ENCODE assay signal across 8 mouse cellular contexts in the genomic region with DNA sequence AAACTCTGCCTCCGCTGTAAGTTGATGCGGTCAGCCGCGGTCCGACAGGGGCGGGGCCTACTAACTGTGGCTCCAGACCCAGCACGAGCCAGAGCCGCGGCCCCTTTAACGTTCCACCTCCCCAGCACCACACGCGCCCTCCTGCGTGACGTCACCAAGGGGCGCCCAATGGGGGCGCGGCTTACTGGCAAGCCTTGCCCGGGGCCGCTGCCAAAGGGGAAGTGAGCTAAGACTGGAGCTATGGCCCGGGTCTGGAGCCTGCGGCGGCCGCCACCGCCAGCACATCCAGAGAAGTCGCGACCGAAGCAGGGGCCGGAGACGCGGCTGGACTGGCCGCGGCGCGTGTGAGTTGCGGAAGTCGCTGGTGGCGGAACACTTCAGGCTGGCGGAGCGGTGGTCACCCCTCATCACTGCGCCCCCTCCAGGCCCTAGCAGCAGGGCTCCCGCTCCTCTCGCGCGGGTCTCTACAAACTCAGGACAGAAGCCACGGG. TPM values are rescaled to one million over a fixed set of nuclear protein-coding genes. Genes with fewer than 3 reads are reported as not detected.
DNase-seq lines count a peak whose midpoint lies in the region; ATAC-seq and TF ChIP-seq lines count a peak whose summit lies in the region.

Efcab14 (plus strand) TSS at position 194 of the 491 bp plus-strand sequence.

- H3K9ac ChIP-seq in embryonic facial prominence, embryonic 15.5 days, result peak within 1 kb of the TSS; percentile 77
- H3K9ac ChIP-seq in limb, embryonic 14.5 days (ENCODE audit: low read depth, low read length, severe bottlenecking), result peak within 1 kb of the TSS; percentile 83
- H3K9ac ChIP-seq in midbrain, postnatal 0 days (replicated peaks; ENCODE audit: low read length, poor library complexity, severe bottlenecking), result peak within 1 kb of the TSS; percentile 74

- peaks cover 17% of the 10 kb centered on the region for H3K36me3 ChIP-seq in embryonic facial prominence, embryonic 15.5 days
- peaks cover 12% of the 10 kb centered on the region for H3K36me3 ChIP-seq in limb, embryonic 14.5 days (ENCODE audit: control insufficient read depth, insufficient read depth, low read length)
- peaks cover 17% of the 10 kb centered on the region for H3K36me3 ChIP-seq in midbrain, postnatal 0 days (ENCODE audit: insufficient read depth, low read length)

- peak within 1 kb of the TSS; percentile 95 for H3K27ac ChIP-seq in bone marrow, adult 2 months (ENCODE audit: control insufficient read depth, insufficient read depth, low read depth, low read length, poor library complexity)
- peak within 1 kb of the TSS; percentile 85 for H3K27ac ChIP-seq in embryonic facial prominence, embryonic 15.5 days (replicated peaks)
- peak within 1 kb of the TSS; percentile 80 for H3K27ac ChIP-seq in limb, embryonic 14.5 days (replicated peaks; ENCODE audit: low read depth, low read length)
- peak within 1 kb of the TSS; percentile 77 for H3K27ac ChIP-seq in midbrain, postnatal 0 days (ENCODE audit: low read depth, low read length)

- peak; percentile 99 for DNase-seq in 416B (ENCODE audit: low read depth)
- DNase-seq in heart, adult 8-10 months (ENCODE audit: low spot score), result peak; percentile 97
- DNase-seq in kidney, adult 9 months, result peak; percentile 99
- peak; percentile 98 for DNase-seq in limb, embryonic 14.5 days (ENCODE audit: low spot score)
- peak; percentile 98 for DNase-seq in midbrain, postnatal 0 days (ENCODE audit: low spot score)
- DNase-seq in spleen, postnatal 14 days (ENCODE audit: low spot score in 2 of 2), result peak; percentile 93 to 96

- peak; percentile 82; the same call in 1 of the 2 replicates for TF ChIP-seq POLR2A in bone marrow, adult 2 months (IDR thresholded peaks at IDR 0.05; ENCODE audit: borderline replicate concordance, control insufficient read depth, low read depth, low read length)
- 0 out of 2 replicates have a peak, but pooled peaks have one; percentile 58 for TF ChIP-seq POLR2A in limb, embryonic 14.5 days (IDR thresholded peaks at IDR 0.05; ENCODE audit: borderline replicate concordance, extremely low read depth, insufficient read depth, insufficient read length)

- peak within 1 kb of the TSS; percentile 87 for H3K4me3 ChIP-seq in bone marrow, adult 2 months (replicated peaks; ENCODE audit: control insufficient read depth, low read depth, low read length)
- H3K4me3 ChIP-seq in embryonic facial prominence, embryonic 15.5 days (replicated peaks), result peak within 1 kb of the TSS; percentile 84
- H3K4me3 ChIP-seq in limb, embryonic 14.5 days (replicated peaks; ENCODE audit: low read length), result peak within 1 kb of the TSS; percentile 80
- H3K4me3 ChIP-seq in midbrain, postnatal 0 days (ENCODE audit: low read depth, low read length), result peak within 1 kb of the TSS; percentile 78

- no peaks in the 10 kb centered on the region for H3K9me3 ChIP-seq in embryonic facial prominence, embryonic 15.5 days (replicated peaks)
- H3K9me3 ChIP-seq in limb, embryonic 14.5 days (ENCODE audit: control insufficient read depth, low read length), result no peaks in the 10 kb centered on the region
- H3K9me3 ChIP-seq in midbrain, postnatal 0 days (ENCODE audit: low read length), result no peaks in the 10 kb centered on the region

- TF ChIP-seq CTCF in bone marrow, adult 2 months (IDR thresholded peaks at IDR 0.05; ENCODE audit: control insufficient read depth, insufficient read depth, low read length), result no peak; the same call in 1 of the 2 replicates
- TF ChIP-seq CTCF in midbrain, postnatal 0 days (IDR thresholded peaks at IDR 0.05), result peak; percentile 64

- under 1% methylated on average over 45 of the region's 45 CpGs for WGBS in bone marrow, adult 2 months
- under 1% methylated on average over 45 of the region's 45 CpGs for WGBS in embryonic facial prominence, embryonic 15.5 days
- WGBS in limb, embryonic 14.5 days, result under 1% methylated on average over 32 of the region's 45 CpGs
- WGBS in midbrain, postnatal 0 days, result 0% methylated on average over 44 of the region's 45 CpGs

- H3K27me3 ChIP-seq in embryonic facial prominence, embryonic 15.5 days, result peaks cover 4% of the 10 kb centered on the region; the same call in 1 of the 2 replicates
- H3K27me3 ChIP-seq in limb, embryonic 14.5 days (ENCODE audit: control insufficient read depth, insufficient read depth, low read length), result no peaks in the 10 kb centered on the region
- no peaks in the 10 kb centered on the region for H3K27me3 ChIP-seq in midbrain, postnatal 0 days (ENCODE audit: insufficient read depth, low read length)

- H3K4me1 ChIP-seq in bone marrow, adult 2 months (ENCODE audit: control insufficient read depth, insufficient read depth, low read length), result peaks cover 1% of the 10 kb centered on the region; the same call in 1 of the 2 replicates
- peaks cover 14% of the 10 kb centered on the region for H3K4me1 ChIP-seq in embryonic facial prominence, embryonic 15.5 days
- H3K4me1 ChIP-seq in limb, embryonic 14.5 days (ENCODE audit: control insufficient read depth, insufficient read depth, low read length), result peaks cover 15% of the 10 kb centered on the region
- peaks cover 7% of the 10 kb centered on the region for H3K4me1 ChIP-seq in midbrain, postnatal 0 days (ENCODE audit: insufficient read depth, low read length)

- H3K4me2 ChIP-seq in embryonic facial prominence, embryonic 15.5 days (replicated peaks), result peak within 1 kb of the TSS; percentile 66
- H3K4me2 ChIP-seq in limb, embryonic 14.5 days (replicated peaks; ENCODE audit: low read depth, low read length, severe bottlenecking), result peak within 1 kb of the TSS; percentile 53
- peak within 1 kb of the TSS; percentile 76 for H3K4me2 ChIP-seq in midbrain, postnatal 0 days (ENCODE audit: low read depth, low read length, poor library complexity, severe bottlenecking)

- ATAC-seq in embryonic facial prominence, embryonic 15.5 days (ENCODE audit: insufficient number of reproducible peaks, low FRiP score, low TSS enrichment, low read depth), result peak; percentile 99
- ATAC-seq in limb, embryonic 14.5 days (ENCODE audit: low FRiP score, low read depth), result peak; percentile 100
- peak; percentile 99 for ATAC-seq in midbrain, postnatal 0 days (ENCODE audit: low FRiP score)

RNA-seq across cellular contexts. Expression of gene Efcab14, which starts in this region (rescaled TPM):
- polyA plus RNA-seq in bone marrow, adult 2 months (2011; ENCODE audit: insufficient read depth, insufficient read length, low replicate concordance, missing spikeins), result 6.1 and 7.0 TPM in 2 replicates
- 41.1 and 45.7 TPM in 2 replicates for polyA plus RNA-seq in embryonic facial prominence, embryonic 15.5 days (2015; fragmentation: Nextera tagmentation; extraction: Ambion mirVana)
- total RNA-seq in heart, adult 8-10 months (2022), result 10 to 100 TPM; 39.9 to 43.2 (median 42.3) TPM
- polyA plus RNA-seq in limb, embryonic 14.5 days (2012; rRNA removed), result 24.8 and 26.3 TPM in 2 replicates
- 35.2 and 40.2 TPM in 2 replicates for polyA plus RNA-seq in limb, embryonic 14.5 days (2014; fragmentation: Nextera tagmentation; extraction: Ambion mirVana)
- 16.7 and 17.2 TPM in 2 replicates for total RNA-seq in midbrain, postnatal 0 days (2014; rRNA removed)
- polyA plus RNA-seq in midbrain, postnatal 0 days (2015; fragmentation: Nextera tagmentation; extraction: Ambion mirVana), result 13.2 and 16.2 TPM in 2 replicates

Comparison
In these comparisons a context has a peak if more than half of its experiments do, and no peak if none do; other contexts are left out.
1. Peak in every context shown above with its lines: DNase-seq, ATAC-seq, H3K4me3 ChIP-seq and H3K27ac ChIP-seq.